Mouse (Mus musculus): ENCODE results near the gene Det1.

DNA sequence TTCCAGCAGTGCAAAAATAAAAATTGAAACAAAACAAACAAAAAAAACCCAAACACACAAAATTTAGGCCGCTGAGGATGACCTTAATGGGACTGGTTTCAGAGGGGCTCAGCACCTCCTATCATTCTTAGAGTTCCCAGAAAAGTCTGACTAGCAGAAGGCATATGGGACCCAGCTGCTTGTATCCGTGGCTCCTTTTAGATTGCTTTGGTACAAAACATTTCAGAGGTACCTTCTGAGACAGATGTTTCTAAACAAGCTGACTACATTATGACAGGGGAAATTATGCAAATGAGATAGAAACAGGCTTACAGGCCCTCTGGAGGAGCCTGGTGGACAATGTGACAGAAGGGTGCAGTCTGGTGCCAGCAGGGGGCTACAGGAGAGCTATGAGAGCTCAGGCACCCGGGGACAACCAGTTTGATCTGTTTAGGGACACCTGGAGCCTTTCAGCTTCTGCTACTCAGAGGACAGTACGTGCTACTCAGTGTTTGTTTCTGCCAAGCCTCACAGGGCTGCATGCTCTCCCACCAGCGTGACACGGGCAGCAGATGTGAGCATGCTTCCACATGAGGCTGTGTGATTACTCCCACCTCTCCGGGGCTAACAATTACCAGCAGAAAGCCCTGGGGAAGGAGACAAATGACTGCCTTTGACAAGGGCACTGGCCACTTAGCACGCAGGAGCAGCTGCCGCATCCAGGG, 20.2 kb downstream of the Det1 start:
- TF ChIP-seq CTCF (IDR thresholded peaks at IDR 0.05; ENCODE audit: insufficient read depth, low read length) (no peak), POLR2A (IDR thresholded peaks at IDR 0.05; ENCODE audit: borderline replicate concordance, extremely low read depth, low read depth, low read length) (no peak)

Measured in lung, adult 2 months (tissue).